Mouse (Mus musculus) layer of hippocampus, adult 2 months (tissue): Measurements from ENCODE around the gene D630045J12Rik. TPM values are rescaled to one million over a fixed set of nuclear protein-coding genes. Genes with fewer than 3 reads are reported as not detected.

Experiments
- DNase-seq, 2 experiments: peaks; one replicate each; pipeline ENCODE4 v3.0.0; 2022; ENCODE audit warnings: low spot score in 2 of 2
- H3K27ac ChIP-seq: fragments of 200-600 bp; 2 replicates; pipeline ENCODE4 v1.8.1; 2022
- H3K4me3 ChIP-seq: fragments of 200-600 bp; 2 replicates; pipeline ENCODE4 v1.8.1; 2022; ENCODE audit warnings: mild to moderate bottlenecking
- CTCF ChIP-seq: fragments of 200-600 bp; conservative IDR thresholded peaks from 2 replicates; pipeline ENCODE4 v1.8.1; 2022; ENCODE audit warnings: antibody characterized with exemption, mild to moderate bottlenecking, moderate library complexity
- total RNA-seq, 2 experiments: library from RNA; stranded (reverse); gene quantifications; 2 replicates each; pipeline ENCODE4 v1.2.3; 2021

Gene D630045J12Rik
- total RNA-seq, 2 experiments from 2014 or later, result 37.1 to 37.4 TPM

GRCm38 (mm10) chr6:38198727-38199126 is 55.1 kb downstream of the D630045J12Rik start:
- no peak for DNase-seq
- no peak for TF ChIP-seq CTCF
- Histone ChIP-seq H3K4me3 (no peak overlapping the region), H3K27ac (peak overlapping the region; percentile 48; the same call in 1 of the 2 replicates)

- TF ChIP-seq CTCF, result no peak
- peak overlapping the region; percentile 61 for H3K27ac ChIP-seq
- no peak overlapping the region for H3K4me3 ChIP-seq
- DNase-seq, result peak in 1 of 2 experiments; percentile 28
These were observed 57.3 kb downstream of the D630045J12Rik start for GRCm38 (mm10) chr6:38196266-38197189.

DNA sequence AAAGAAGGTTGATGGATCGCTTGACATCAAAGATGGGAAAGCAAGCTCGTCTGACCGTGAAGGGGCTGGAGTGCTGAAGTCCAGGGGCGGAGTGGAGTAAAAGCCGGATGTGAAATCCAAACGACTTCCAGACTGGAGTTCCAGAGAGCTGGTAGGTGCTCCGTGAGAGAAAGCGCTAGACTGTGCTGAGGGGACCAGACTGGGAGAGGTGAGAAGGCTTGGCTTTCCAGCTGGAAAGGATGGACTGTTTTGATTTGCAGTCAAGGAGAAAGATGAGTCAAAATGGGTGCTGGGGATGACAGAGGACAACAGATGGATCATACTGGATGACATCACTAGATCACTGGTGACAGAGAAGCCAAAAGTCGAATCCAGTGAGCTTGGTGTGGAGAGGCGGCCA is 58.5 kb downstream of the D630045J12Rik start:
- Histone ChIP-seq H3K27ac (peak overlapping the region; percentile 61; the same call in 1 of the 2 replicates), H3K4me3 (no peak overlapping the region)
- DNase-seq, result no peak
- no peak for TF ChIP-seq CTCF

GRCm38 (mm10) chr6:38194046-38194445 is 59.8 kb downstream of the D630045J12Rik start:
- no peak for TF ChIP-seq CTCF
- Histone ChIP-seq H3K27ac (no peak overlapping the region), H3K4me3 (no peak overlapping the region)
- no peak for DNase-seq

DNA sequence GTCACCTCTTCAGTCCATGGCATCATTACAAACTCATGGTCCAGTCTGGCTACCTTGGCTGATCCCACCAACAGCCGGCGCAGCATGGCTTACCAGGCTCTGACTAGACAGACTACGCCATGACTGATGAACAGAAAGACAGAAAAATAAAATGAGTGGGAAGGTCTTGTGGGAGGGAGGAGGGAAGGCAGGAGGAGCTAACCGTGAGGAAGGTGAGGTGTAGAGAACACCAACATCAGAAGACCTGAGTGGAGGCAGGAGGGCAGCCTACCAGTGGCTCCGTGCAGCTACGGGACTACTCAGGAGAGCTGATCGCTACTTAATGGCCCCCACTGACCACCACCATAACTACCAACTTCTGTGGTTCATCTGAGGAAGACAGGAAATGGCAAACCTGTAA is 60.9 kb downstream of the D630045J12Rik start:
- TF ChIP-seq CTCF, result no peak
- Histone ChIP-seq H3K27ac (no peak overlapping the region), H3K4me3 (no peak overlapping the region)
- DNase-seq, result no peak

DNA sequence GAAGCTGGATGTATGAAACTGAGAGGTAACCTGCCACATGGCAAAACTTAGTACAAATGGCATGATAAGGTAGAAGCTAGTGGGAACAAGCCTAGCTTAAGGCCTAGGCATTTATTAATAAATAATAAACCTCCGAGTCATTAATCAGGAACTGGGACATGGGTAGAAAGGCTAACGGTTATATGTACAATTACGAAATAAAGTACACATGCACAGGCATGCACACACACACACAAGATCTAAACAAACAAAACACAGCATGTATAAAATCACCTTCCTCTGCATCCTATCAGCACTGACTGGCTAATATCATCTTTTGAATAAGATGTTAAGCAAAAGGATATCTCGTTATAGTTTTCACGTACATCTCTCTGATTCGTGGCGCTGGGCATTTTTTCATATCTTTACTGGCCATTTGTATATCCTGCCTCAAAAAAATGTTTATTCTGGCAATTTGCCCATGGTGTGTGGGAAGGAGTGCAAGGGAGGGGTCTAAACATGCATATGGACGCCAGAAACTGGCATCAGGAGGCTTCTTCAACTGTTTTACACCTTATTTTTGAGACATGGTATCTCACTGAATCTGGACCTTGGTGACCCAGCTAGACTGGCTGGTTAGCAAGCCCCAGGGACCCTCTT is 67.4 kb downstream of the D630045J12Rik start:
- Histone ChIP-seq H3K27ac (no peak overlapping the region), H3K4me3 (no peak overlapping the region)
- no peak for TF ChIP-seq CTCF
- no peak for DNase-seq

- DNase-seq, result no peak
- H3K27ac ChIP-seq, result no peak overlapping the region
- no peak overlapping the region for H3K4me3 ChIP-seq
- no peak for TF ChIP-seq CTCF
These were observed 69.0 kb downstream of the D630045J12Rik start for GRCm38 (mm10) chr6:38184791-38185190.

DNA sequence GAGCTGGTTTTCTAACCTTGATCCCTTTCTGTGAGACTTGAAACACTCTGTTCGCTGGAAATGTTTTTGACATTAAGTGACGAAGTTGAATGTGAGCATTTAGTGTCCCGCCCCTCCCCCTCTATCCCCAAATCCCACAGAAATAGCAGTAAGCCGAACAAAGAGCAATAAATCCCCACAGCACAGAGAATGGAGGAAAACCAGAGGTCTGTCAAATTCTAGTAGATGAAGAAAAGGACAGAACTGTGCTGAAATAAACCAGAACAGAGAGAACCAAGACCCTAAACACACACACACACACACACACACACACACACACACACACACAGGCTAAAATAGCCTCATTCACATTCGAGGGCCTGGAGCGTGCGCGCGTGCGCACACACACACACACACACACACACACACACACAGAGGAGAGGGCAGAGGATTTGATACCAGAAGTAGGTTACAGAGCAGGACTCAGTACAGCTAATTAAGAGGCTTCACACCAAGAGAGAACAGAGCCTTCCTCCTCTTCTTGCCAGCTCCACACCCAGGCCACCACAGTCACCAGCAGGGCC is 72.0 kb downstream of the D630045J12Rik start:
- no peak overlapping the region for H3K27ac ChIP-seq
- H3K4me3 ChIP-seq, result no peak overlapping the region
- TF ChIP-seq CTCF, result no peak
- no peak for DNase-seq

- H3K4me3 ChIP-seq, result no peak overlapping the region
- no peak for DNase-seq
- no peak overlapping the region for H3K27ac ChIP-seq
- TF ChIP-seq CTCF, result no peak
These were observed 73.1 kb downstream of the D630045J12Rik start for GRCm38 (mm10) chr6:38180669-38181068.

GRCm38 (mm10) chr6:38165385-38165784 is 88.4 kb downstream of the D630045J12Rik start:
- Histone ChIP-seq H3K27ac (no peak overlapping the region), H3K4me3 (no peak overlapping the region)
- no peak for DNase-seq
- TF ChIP-seq CTCF, result no peak

GRCm38 (mm10) chr6:38164705-38165104 is 89.1 kb downstream of the D630045J12Rik start:
- DNase-seq, result peak in 1 of 2 experiments; percentile 31
- Histone ChIP-seq H3K4me3 (no peak overlapping the region), H3K27ac (no peak overlapping the region)
- no peak for TF ChIP-seq CTCF

- DNase-seq, result no peak
- no peak overlapping the region for H3K27ac ChIP-seq
- H3K4me3 ChIP-seq, result no peak overlapping the region
- TF ChIP-seq CTCF, result no peak
These were observed 90.8 kb downstream of the D630045J12Rik start for GRCm38 (mm10) chr6:38162825-38163504.

- no peak for DNase-seq
- Histone ChIP-seq H3K4me3 (no peak overlapping the region), H3K27ac (peak overlapping the region; percentile 46; the same call in 1 of the 2 replicates)
- TF ChIP-seq CTCF, result no peak
These were observed 93.3 kb downstream of the D630045J12Rik start for GRCm38 (mm10) chr6:38160556-38160955.
